Mouse (Mus musculus): ENCODE results near the gene E2f1. TPM values are rescaled to one million over a fixed set of nuclear protein-coding genes. Genes with fewer than 3 reads are reported as not detected.

E2f1 gene
- polyA plus RNA-seq, 1 experiment from 2014 or later: 15.2 TPM

- 69% methylated on average over 3 of the region's 3 CpGs for WGBS
- Histone ChIP-seq H3K27me3 (no peaks in the 10 kb centered on the region), H3K27ac (peak overlapping the region; percentile 30; the same call in 1 of the 2 replicates), H3K4me3 (replicated peaks) (no peak overlapping the region), H3K9ac (replicated peaks) (peak overlapping the region; percentile 40), H3K9me3 (no peaks in the 10 kb centered on the region), H3K4me2 (replicated peaks) (no peak overlapping the region), H3K36me3 (peaks cover 24% of the 10 kb centered on the region), H3K4me1 (replicated peaks) (peaks cover 54% of the 10 kb centered on the region)
- no peak for ATAC-seq
Observed at GRCm38 (mm10) chr2:154565562-154565961, 4.1 kb downstream of the E2f1 start.

- no peak for ATAC-seq
- Histone ChIP-seq H3K36me3 (peaks cover 24% of the 10 kb centered on the region), H3K27ac (no peak overlapping the region), H3K27me3 (no peaks in the 10 kb centered on the region), H3K4me1 (replicated peaks) (peaks cover 49% of the 10 kb centered on the region), H3K9me3 (no peaks in the 10 kb centered on the region), H3K4me2 (replicated peaks) (no peak overlapping the region), H3K9ac (replicated peaks) (no peak overlapping the region), H3K4me3 (replicated peaks) (no peak overlapping the region)
- 93% methylated on average over 22 of the region's 22 CpGs for WGBS
Observed at GRCm38 (mm10) chr2:154563612-154564170, 6.0 kb downstream of the E2f1 start.

- peak; percentile 82 for ATAC-seq
- 3% methylated on average over 34 of the region's 34 CpGs for WGBS
- H3K4me3 ChIP-seq (replicated peaks): peak within 1 kb of the TSS; percentile 40
- peak within 1 kb of the TSS; percentile 40; the same call in 1 of the 2 replicates for H3K27ac ChIP-seq
- peak within 1 kb of the TSS; percentile 62 for H3K4me2 ChIP-seq (replicated peaks)
- H3K27me3 ChIP-seq: no peaks in the 10 kb centered on the region
- H3K9me3 ChIP-seq: no peaks in the 10 kb centered on the region
- peaks cover 25% of the 10 kb centered on the region for H3K4me1 ChIP-seq (replicated peaks)
- peaks cover 18% of the 10 kb centered on the region for H3K36me3 ChIP-seq
- peak within 1 kb of the TSS; percentile 59 for H3K9ac ChIP-seq (replicated peaks)
Observed at GRCm38 (mm10) chr2:154558264-154559039, 11.2 kb downstream of the E2f1 start, which contains the start of gene Necab3. TSS of gene Necab3 (minus strand) at chr2:154558890.

GRCm38 (mm10) chr2:154557184-154557832 lies 12.4 kb downstream of the E2f1 start:
- Histone ChIP-seq H3K4me1 (replicated peaks) (peaks cover 32% of the 10 kb centered on the region), H3K27ac (no peak overlapping the region), H3K36me3 (peaks cover 8% of the 10 kb centered on the region; the same call in 1 of the 2 replicates), H3K27me3 (peaks cover 8% of the 10 kb centered on the region; the same call in 1 of the 2 replicates), H3K4me3 (replicated peaks) (no peak overlapping the region), H3K4me2 (replicated peaks) (peak overlapping the region; percentile 62), H3K9ac (replicated peaks) (no peak overlapping the region; the same call in 1 of the 2 replicates), H3K9me3 (no peaks in the 10 kb centered on the region)
- WGBS: 61% methylated on average over 5 of the region's 5 CpGs
- ATAC-seq: no peak

GRCm38 (mm10) chr2:154555235-154555634 lies 14.5 kb downstream of the E2f1 start:
- Histone ChIP-seq H3K9ac (replicated peaks) (0 out of 2 replicates have a peak overlapping the region, but pooled peaks have one; percentile 19), H3K27ac (no peak overlapping the region), H3K4me1 (replicated peaks) (peaks cover 40% of the 10 kb centered on the region), H3K4me3 (replicated peaks) (no peak overlapping the region), H3K9me3 (no peaks in the 10 kb centered on the region), H3K4me2 (replicated peaks) (no peak overlapping the region), H3K36me3 (no peaks in the 10 kb centered on the region), H3K27me3 (peaks cover 28% of the 10 kb centered on the region)
- ATAC-seq: no peak
- 74% methylated on average over 6 of the region's 6 CpGs for WGBS

- Histone ChIP-seq H3K27me3 (peaks cover 33% of the 10 kb centered on the region), H3K4me3 (replicated peaks) (no peak overlapping the region), H3K4me2 (replicated peaks) (peak overlapping the region; percentile 36), H3K36me3 (no peaks in the 10 kb centered on the region), H3K27ac (no peak overlapping the region), H3K9me3 (no peaks in the 10 kb centered on the region), H3K4me1 (replicated peaks) (peaks cover 34% of the 10 kb centered on the region), H3K9ac (replicated peaks) (no peak overlapping the region; the same call in 1 of the 2 replicates)
- ATAC-seq: peak; percentile 53
- 34% methylated on average over 27 of the region's 27 CpGs for WGBS
Observed at GRCm38 (mm10) chr2:154552424-154552907, 17.2 kb downstream of the E2f1 start.

- Histone ChIP-seq H3K27ac (no peak overlapping the region), H3K9ac (replicated peaks) (no peak overlapping the region), H3K36me3 (no peaks in the 10 kb centered on the region), H3K9me3 (no peaks in the 10 kb centered on the region), H3K4me3 (replicated peaks) (no peak overlapping the region), H3K27me3 (peaks cover 33% of the 10 kb centered on the region), H3K4me1 (replicated peaks) (peaks cover 28% of the 10 kb centered on the region), H3K4me2 (replicated peaks) (peak overlapping the region; percentile 36)
- no peak; the same call in 1 of the 2 replicates for ATAC-seq
- 29% methylated on average over 21 of the region's 21 CpGs for WGBS
Observed at GRCm38 (mm10) chr2:154551927-154552326, 17.8 kb downstream of the E2f1 start.

GRCm38 (mm10) chr2:154551476-154551875 lies 18.2 kb downstream of the E2f1 start, which contains the start of gene Actl10:
TSS of gene Actl10 (plus strand) at chr2:154551776.
- Histone ChIP-seq H3K27me3 (peaks cover 33% of the 10 kb centered on the region), H3K9me3 (no peaks in the 10 kb centered on the region), H3K27ac (no peak within 1 kb of the TSS), H3K9ac (replicated peaks) (no peak within 1 kb of the TSS; the same call in 1 of the 2 replicates), H3K4me1 (replicated peaks) (peaks cover 27% of the 10 kb centered on the region), H3K4me3 (replicated peaks) (no peak within 1 kb of the TSS), H3K4me2 (replicated peaks) (peak within 1 kb of the TSS; percentile 36), H3K36me3 (no peaks in the 10 kb centered on the region)
- ATAC-seq: no peak
- WGBS: 83% methylated on average over 4 of the region's 4 CpGs

- H3K9ac ChIP-seq (replicated peaks): no peak overlapping the region
- H3K4me2 ChIP-seq (replicated peaks): no peak overlapping the region
- H3K36me3 ChIP-seq: no peaks in the 10 kb centered on the region
- H3K9me3 ChIP-seq: no peaks in the 10 kb centered on the region
- H3K4me1 ChIP-seq (replicated peaks): peaks cover 27% of the 10 kb centered on the region
- ATAC-seq: no peak
- no peak overlapping the region for H3K4me3 ChIP-seq (replicated peaks)
- H3K27ac ChIP-seq: no peak overlapping the region
- 85% methylated on average over 2 of the region's 2 CpGs for WGBS
- peaks cover 33% of the 10 kb centered on the region for H3K27me3 ChIP-seq
Observed at GRCm38 (mm10) chr2:154550937-154551336, 18.8 kb downstream of the E2f1 start.

GRCm38 (mm10) chr2:154549886-154550189 lies 19.9 kb downstream of the E2f1 start:
- H3K36me3 ChIP-seq: no peaks in the 10 kb centered on the region
- no peak overlapping the region for H3K27ac ChIP-seq
- H3K4me1 ChIP-seq (replicated peaks): peaks cover 27% of the 10 kb centered on the region
- peaks cover 33% of the 10 kb centered on the region for H3K27me3 ChIP-seq
- 14% methylated on average over 20 of the region's 20 CpGs for WGBS
- peak overlapping the region; percentile 47 for H3K4me3 ChIP-seq (replicated peaks)
- peak overlapping the region; percentile 65 for H3K9ac ChIP-seq (replicated peaks)
- ATAC-seq: peak; percentile 51
- H3K9me3 ChIP-seq: no peaks in the 10 kb centered on the region
- H3K4me2 ChIP-seq (replicated peaks): peak overlapping the region; percentile 82

- Histone ChIP-seq H3K9me3 (no peaks in the 10 kb centered on the region), H3K9ac (replicated peaks) (peak overlapping the region; percentile 65), H3K27ac (no peak overlapping the region), H3K4me3 (replicated peaks) (peak overlapping the region; percentile 47), H3K4me2 (replicated peaks) (peak overlapping the region; percentile 82), H3K27me3 (peaks cover 33% of the 10 kb centered on the region), H3K4me1 (replicated peaks) (peaks cover 27% of the 10 kb centered on the region), H3K36me3 (no peaks in the 10 kb centered on the region)
- 2% methylated on average over 46 of the region's 48 CpGs for WGBS
- ATAC-seq: peak; percentile 79
Observed at GRCm38 (mm10) chr2:154549127-154549885, 20.4 kb downstream of the E2f1 start.

Measured in midbrain, embryonic 13.5 days (tissue).